Mouse (Mus musculus) layer of hippocampus, adult 9-10 months (tissue): ENCODE measurements around the gene Gse1.

ENCODE experiments used
- DNase-seq: peaks from one replicate; pipeline ENCODE4 v3.0.0; 2022; ENCODE audit warnings: low spot score

Gse1 gene

DNA sequence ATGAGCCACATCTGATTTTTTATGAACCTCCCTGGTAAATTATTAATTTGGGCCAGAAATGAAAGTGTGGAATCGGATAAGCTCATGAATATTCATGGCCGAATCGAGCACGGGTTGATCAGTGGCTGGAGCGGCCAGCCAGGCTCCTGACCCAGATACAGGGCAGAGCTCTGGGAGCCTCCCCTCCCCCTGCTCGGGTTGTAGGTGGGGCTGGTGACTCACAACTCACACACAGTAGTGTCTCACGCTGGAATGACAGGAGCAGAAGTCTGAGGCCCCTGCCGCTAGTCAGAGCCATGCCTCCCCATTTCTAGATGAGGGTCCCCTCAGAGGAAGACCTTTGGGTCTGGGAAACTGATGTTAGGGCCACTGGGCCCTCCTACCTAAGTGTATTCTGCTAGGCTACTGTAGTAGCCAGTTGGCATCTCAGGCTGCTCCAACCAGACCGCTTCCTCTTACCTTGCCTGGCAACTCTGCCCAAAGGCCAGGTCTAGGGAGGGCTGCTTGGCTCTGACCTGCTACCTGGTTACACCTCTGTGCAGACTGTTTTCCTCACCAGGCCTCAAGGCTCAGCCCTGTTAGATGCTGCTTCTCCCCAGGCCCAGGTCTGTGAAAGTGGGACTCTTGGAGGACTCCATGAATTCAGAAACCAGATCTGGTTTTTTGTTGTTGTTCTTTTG, 270.8 kb downstream of the Gse1 start:
- DNase-seq, result no peak

DNA sequence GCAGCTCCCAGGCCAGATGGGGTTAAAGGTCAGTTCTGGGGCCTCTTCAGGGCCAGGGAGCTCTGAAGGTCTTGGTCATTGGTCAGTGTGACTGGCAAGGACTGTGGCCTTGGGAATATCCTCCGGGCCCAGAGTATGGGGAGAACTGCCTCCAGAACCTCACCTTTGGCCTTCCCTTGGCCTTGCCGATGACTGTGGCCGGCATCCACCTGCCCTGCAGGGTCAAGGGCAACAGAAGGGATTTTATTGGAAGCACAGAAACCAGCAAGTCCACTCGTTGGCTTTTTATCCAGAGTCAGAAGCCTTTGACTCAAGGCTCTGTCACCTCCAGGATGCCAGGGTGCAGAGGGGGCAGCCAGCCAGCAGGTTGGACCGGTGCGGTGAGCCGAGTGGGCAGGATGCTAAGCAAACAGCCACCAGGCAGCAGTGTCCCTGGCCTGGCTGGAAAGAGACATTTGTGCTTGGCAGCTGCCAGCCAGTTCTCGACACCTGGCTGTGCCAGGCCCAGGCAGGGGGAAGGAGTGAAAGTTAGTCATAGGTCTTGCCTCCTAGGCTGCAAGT, 272.5 kb downstream of the Gse1 start:
- no peak for DNase-seq

DNA sequence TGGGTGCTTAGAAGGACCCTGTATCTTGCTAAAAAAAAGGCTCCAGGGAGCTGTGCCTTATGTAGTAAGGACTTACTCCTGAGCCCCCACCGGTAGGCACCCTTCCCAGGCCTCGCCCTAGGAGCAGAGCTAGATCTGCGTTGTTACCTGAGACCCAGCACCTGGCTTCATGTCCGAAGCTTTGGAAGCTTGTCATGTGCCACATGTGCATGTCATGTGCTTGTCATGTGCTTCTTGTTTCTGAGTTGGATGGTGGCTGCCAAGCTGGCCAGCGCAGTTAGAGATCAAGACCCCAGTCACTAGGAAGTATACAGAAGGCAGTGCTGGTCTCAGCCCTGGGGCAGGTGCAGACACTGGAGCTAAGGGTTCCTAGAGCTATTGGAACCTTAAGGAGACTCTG, 273.2 kb downstream of the Gse1 start:
- DNase-seq, result no peak

DNA sequence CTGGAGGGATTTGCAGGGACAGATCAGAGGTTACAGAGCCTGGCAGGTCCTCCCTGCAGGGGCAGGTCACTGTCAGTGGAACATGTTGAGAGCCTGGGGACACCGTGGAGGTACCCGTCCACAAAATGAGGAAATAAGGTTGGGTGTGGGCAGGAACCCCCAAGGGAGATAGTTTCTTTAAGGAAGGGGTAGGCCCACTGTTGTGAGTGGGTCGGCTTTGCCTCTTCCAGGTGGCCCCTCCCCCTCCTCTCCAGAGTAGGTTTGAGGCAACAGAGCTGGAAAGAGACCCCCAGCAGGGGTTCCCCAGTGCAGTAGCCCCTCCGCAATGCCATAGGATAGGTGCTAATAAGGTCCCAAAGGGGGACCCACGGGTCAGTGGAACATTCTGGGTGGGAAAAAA, 274.2 kb downstream of the Gse1 start:
- no peak for DNase-seq

DNA sequence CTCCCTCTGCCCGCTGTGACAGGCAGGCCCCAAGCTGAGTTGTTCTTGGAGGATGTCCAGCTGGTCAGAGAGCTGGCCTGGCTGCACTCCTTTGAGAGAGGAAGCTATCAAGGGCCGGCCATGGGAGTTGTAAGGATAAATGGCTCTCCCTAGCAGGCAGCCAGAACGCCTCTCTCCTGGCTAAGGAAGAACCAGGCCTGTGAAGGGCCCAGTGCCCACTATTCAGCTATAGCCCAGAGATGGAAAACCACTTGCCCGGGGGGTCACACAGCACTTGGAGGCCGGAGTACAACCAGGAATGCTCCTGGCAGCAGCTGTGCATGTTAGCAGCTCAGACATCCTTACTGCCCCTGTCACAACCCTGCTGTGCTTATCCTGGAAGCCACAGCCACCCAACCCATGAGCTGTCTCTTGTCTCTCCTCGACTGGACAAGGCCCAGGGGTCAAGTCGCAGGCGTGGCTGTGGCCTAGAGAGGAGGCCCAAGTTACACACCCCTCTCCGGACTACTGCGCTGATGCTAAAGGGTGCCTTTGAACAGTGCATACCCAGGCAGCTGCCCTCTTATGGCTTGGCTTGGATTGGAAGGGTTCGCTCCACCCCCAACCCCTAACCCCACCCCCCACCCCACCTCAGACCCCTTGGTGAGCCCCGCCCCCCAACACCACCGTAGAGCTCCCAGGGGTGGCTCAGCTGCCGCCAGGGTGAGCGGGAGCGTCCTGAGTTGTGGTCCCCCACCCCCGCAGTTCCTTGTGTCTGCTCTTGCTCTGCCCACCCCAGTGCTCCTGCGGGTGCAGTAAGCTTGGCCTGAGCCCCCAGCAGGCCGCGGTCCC, 276.2 kb downstream of the Gse1 start:
- DNase-seq, result no peak

DNA sequence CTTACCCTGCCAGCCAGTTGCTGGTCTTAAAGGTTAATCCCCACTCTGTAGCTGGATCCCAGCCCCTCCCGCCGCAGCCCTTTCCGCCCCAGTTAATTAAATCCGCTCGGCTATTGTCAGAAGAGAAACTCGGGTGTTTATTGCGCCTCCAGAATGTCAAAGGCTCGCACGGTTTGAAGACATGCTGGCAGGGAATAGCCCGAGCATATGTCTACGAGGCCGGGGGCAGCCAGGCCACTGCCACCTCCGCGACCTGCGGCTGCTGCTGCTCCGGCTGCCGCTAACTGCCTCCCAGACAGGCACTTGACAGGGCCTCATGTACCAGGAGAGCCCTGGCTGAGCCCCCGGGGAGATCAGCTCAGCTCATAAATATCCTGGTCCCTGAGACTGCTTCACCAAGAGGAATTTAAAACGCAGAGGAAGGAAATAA, 276.8 kb downstream of the Gse1 start:
- no peak for DNase-seq

DNA sequence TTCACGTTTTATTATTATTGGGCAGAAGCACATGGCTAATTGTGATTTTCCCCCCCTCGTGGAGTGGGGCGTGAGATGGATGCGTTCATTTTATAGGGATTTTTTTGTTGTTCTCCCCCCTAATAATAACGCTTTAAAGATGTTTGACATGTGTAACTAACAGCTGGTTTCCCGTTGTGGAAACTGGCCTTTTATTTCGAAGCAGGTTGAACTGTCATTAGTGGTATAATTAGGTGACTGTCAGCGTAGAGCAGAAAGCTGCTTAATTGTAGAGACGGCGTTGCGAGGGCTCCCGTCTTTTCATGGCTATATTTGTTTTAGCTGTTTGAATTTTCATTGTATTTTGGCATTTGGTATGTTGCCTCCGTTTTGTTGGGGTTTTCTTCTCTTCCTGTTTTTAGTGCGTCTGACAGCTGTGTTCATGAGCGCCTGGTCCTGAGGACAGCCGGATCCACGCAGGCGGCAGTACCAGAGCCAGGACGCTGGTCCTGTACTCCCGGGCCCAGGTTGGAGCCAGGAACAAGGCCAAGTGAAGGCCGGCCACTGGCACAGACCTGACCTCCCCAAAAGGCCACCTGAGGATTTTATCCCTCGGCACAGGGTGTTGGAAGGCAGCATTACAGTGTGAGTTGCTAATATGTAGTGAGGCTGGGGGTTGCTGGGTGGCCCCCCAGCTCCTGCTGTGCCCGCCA, 277.5 kb downstream of the Gse1 start:
- DNase-seq, result no peak

DNA sequence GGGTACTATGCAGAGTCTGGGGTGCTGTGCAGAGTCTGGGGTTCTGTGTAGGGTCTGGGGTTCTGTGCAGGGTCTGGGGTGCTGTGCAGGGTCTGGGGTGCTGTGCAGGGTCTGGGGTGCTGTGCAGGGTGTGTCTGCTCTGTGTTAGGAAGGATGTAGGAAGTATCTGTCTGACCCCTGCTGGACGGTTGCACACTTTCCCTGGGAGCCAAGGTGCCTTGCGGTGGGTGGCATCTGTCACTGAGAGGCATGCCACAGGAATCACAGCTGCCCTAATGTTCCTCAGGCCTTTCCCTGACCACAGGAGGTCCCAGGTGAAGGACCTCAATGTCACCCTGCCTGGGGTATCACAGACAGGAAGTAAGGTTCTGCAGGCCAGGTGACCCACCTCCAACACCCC, 278.3 kb downstream of the Gse1 start:
- DNase-seq, result no peak

DNA sequence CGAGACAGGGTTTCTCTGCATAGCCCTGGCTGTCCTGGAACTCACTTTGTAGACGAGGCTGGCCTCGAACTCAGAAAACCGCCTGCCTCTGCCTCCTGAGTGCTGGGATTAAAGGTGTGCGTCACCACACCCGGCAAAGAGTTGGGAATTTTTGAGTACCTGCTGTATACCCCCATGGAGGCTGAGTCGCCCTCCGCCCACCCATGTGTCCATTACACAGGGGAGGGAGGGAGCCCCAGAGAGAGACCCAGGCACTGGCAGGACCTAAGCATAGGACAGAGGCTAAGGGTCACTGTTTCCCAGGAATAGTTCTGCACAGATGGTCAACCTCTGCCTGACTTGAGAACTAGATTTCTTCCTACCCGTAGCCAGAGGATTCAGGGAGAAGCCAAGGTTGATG, 279.0 kb downstream of the Gse1 start:
- DNase-seq, result no peak

DNA sequence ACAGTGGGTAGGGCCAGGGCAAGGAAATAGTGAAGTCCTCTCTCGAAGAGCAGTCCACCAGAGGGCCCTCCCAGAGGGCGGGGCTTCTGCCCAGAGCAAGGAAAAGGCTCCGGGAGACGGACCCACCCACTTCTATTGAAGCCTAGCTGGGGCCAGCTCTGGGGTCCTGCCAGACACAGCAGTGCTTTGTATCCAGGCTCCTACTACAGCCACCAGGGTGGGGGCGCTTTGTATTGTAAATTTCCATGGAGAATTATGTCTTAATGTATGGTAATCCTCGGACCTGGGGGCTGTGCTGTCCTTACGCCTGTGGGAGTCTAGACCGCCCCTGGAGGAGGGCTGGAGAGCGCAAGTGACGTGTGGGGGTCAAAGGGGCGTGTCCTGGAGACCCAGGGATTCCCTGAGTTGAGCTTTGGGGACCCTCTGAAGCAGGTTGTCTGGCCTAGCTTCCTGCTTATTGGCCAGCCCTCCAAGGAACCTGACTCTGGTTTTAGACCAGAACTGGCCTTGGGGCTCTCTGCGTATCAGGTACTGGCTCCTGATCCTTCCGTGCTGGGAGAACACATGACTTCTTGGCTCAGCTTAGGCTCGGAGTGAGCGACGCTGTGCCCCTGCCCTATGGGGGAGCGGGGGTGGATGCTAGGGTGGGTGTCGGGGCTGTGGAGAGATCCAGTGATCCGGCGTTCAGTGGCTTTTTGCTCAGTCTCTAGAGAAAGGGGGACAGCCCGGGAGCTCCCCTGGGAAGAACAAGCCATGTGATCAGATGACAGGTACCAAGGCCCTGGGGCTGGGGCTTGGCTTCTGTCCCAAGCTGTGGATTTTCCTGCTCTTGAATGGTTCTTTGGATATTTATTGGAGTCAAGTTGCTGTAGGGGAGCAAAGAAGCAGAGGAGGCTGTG, 281.1 kb downstream of the Gse1 start:
- DNase-seq, result no peak

DNA sequence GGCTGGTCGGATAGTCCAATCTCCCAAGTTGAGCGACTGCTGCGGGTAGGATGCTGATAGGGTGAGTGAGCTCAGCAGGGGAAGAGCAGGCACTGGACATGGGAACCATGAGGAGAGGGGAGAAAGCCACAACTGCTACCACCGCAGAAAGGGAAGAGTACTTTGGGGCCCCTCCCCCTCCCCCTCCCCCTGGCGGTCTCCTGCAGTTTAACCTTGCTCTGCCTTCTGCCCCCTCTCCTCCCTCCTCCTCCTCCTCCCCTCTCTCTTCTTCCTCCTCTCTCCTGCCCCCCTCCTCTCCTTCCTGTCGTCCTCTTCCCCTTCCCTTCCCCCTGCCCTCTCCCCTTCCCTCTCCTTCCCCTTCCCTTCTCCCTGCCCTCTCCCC, 281.8 kb downstream of the Gse1 start:
- DNase-seq, result no peak

DNA sequence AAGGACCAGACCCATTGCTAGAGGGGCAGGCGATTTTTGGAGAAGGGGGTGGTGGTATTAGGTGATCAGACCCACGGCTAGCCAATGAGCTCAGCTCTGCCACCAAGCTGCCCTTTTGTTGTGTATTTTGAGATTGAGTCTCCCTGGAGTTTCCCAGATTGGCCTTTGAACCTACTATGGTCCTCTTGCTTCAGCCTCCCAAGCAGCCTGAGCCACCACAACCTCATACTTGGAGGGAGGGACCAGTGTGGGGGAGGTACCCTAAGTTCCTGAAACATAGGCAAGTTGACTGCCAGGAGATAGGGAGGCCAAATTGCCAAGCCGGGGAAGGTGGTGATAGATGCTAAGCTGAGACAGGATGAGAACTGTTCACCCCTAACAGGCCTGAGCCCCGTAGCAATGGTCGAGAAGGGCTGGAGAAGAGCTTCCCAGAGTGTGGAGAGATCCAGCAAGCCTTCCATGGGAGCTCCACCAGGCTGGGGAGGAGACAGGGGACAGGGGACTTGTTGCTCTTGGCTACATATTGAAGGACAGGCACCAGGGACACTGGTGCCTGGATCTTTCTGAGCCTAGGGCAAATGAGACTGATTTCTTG, 282.7 kb downstream of the Gse1 start:
- no peak for DNase-seq

DNA sequence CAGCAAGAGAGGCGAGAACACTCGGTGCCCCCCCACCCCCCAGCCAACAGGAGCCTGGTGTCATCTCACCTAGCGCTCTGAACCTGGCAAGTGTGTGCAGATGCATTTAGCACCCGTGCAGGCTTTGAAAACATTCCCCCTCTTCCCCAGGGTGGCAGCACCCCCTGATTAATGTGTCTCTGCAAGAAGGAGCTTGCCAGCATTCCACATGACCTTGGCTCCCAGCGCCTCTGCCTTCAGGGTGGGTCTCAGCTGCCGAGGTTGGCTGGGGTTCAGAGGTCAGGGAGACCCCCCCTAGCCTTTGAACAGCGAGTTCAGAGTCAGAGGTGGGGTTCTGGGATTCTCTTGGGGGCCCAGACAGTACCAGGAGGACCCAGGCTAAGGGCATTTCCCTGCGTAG, 283.5 kb downstream of the Gse1 start:
- DNase-seq, result no peak

DNA sequence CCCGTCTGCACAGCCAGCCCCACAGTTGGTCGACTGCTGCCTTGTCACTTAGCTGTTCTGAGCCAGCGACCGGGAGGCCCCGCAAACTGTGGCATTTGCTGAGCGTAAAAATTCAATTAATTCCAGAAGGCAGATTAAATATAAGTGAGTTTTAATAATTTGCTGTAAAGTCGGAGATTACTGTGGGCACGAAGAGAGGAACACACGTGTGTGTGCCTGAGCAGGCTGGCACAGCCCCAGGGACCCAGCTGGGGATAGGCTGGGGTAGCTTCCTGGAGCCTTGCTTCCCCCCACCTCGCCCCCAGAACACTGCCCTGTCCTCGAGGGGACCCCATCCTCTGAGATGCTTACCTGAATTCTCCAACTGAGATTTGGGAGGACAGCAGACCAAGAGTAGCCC, 284.1 kb downstream of the Gse1 start:
- DNase-seq, result no peak

DNA sequence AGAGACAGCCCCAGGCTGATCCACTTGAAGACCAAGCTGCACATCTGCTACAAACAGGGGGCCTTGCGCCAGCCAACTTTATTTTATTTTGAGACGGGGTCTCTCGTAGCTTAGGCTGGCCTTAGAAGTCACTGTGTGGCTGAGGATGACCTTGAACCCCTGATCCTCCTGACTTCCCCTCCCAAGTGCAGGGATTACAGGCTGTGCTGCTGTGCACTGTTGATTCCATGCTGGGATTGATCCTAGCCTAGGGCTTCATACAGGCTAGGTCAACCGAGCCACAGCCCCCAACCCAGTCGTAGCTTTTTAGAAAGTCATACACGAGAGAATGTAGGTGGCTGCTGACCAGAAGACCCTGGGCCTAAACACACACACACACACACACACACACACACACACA, 284.9 kb downstream of the Gse1 start:
- no peak for DNase-seq

DNA sequence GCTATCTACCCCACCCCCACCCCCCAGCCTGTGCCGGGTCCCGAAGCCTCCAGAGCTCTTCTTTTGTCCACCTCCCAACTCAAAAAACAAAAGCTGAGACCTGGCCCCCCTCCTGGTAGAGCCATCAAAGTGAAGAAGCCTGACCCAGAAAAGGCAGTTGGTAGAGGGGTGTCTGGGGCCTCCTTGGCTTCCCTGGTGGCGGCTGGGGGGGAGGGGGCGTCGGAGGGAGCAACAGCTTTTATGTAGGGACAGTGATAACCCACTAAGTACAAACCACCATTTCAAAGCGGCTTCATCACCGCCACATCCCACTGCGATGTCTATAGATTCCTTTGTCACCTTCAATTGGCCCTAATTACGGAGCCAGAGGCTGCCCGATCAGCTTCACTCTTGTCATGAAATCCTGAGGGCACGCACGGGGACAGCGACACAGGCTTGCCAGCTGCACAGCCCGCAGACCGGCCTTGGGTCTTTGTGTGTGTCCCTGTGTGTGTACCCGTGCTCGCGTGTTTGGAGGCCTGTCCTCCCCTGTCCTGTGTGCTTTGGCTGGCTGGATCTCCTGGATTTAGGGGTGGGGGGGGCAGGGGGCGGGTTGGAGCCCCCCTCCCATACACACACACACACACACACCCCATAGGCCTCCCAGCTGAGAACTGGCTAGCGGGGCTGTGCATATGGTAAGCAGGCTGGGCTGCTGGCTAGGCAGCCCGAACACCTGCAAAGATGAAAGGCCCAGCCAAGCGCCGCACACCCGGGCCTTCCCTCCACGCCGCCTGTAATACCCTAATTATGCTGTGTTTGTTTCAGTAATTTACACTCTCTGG, 285.6 kb downstream of the Gse1 start:
- no peak for DNase-seq

DNA sequence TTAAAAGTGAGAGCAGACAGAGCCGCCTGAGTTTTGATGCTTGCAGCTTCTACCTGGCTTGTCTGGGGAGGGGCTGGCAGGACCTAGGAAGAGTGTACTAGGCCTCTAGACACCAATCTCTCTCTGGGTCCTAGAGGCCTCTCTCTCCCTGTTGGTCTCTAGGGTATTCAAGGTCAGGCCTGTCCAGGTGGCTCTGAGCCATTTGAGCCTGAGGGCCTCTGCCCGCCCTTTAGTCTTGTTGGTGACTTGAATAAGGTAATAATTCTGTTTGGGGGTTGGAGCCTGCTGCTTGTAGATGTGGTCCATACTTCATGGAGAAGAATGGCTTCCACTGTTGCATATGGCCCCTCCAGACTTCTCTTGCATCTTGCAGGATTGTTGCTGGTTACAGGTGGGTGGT, 287.0 kb downstream of the Gse1 start:
- no peak for DNase-seq

DNA sequence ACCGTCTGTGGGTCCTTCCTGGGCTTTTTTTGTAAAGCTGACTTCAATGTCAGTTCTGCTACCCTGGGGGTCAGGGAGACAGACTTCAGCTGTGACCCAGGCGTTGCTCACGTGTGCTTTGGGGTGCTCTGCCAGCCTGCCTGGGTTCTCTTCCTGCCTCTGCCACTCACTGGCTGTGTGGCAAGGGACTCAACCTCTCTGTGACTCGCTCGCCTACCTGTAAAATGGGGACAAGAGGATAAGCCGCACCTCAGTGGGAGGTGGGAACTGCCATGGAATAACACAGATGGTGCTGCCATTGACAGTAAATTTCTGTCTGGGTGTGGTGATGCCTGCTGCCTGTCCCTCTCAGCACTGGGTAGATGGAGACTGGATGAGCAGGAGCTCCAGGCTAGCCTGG, 287.4 kb downstream of the Gse1 start:
- no peak for DNase-seq

DNA sequence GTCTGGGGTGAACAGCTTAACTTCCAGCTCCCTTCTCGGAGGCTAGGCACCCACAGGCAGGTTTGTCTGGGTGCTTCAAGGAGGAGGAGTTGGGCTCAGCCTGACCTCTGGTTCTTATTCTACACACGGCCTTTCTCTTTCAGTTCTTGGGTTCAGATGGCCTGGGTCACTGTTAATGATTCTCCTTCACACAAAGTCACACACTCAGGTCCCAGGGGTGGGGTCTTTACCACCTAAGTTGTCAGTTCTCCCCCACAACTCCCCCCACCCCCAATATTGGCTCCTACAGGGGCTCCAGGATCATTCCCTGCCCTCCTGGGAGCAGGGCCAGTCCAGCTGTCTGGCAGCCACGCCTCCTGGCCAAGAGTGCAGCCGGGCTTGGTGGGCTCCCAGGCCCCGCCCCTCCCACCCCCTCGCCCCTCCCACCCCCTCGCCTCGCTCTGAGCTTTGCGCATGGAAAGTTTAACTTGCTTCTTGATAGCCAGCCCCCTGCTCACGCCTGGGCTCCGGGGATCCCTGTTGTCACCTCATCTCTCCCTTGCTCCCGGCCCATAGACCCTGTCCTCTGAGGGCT, 288.0 kb downstream of the Gse1 start:
- no peak for DNase-seq
